Mouse (Mus musculus) B cell, adult 2 months (primary cell): ENCODE results near the gene Gm10134.
"Not testable (repeated sequence)": the region's sequence is repeated elsewhere in the genome, so short reads cannot be mapped to it uniquely, and the experiment has no call there.

Experiments
- DNase-seq, 2 experiments: peaks; one replicate each; pipeline ENCODE4 v3.0.0; 2022

The Gm10134 gene

DNA sequence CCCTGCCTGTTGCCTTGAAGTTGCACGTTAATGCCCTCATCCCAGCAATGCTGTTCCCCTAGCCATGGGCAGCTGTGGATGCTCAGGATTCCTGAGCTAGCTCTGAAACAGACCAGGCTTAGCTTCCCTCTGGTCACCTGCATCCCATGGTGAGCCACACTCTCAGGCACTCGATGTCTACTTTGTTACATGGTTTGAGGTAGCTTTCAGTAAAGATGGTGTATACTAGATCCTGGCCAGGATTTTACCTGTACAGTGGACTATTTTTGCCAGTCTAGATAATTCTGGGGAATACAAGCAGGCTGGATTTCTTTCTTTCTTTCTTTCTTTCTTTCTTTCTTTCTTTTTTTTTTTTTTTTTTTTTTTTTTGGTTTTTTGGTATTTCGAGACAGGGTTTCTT, at the start of gene Gm10134:
TSS of gene Gm10134 (plus strand) at position 301 of the 400 bp plus-strand sequence.
- no peak for DNase-seq

DNA sequence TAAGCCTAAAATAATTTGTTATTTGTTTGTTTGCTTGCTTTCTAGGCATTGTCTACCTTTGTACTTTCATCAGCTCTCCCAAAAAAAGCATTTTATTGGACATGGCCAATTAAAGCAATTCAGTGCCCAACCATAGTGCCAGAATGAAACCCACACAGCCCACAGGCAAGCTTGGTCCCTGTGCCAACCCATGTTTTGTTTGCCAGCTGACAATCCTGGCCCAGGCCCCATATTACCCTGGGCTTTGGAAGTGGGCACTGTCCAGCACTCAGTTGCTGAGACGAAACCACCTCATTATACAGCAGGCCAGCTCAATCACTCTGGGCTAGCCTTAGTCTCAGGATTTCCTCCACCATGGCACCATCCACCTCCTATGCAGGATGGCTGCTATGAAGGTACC, 49.3 kb upstream of the Gm10134 start:
- DNase-seq: no peak

GRCm38 (mm10) chr2:28463919-28464318, 42.0 kb upstream of the Gm10134 start:
- DNase-seq: peak; percentile 81

DNA sequence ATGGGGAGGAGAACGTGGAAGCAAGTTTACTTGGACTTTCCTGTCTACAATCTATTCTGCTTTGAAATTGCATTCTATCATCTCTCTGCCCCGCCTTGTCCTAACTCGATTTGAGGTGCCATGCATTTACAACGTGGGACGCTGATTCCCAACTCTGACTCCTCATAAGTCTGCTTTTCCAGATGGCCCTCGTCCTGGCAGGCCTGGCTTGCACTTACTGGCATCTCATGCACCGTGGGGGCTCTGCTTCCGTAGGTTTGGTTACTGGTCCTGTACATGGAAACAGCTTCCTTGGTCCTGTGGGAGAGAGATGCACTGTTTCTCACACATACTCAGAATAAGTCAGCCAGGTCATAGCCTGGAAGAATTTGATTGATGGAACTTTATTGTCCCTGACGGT, 41.0 kb upstream of the Gm10134 start:
- DNase-seq: no peak

- peak; percentile 59 to 66 for DNase-seq
Measured at GRCm38 (mm10) chr2:28465836-28466518, 39.9 kb upstream of the Gm10134 start, which contains the start of gene 1700007K13Rik. 1700007K13Rik (minus strand) TSS chr2:28466332.

- peak; percentile 90 to 92 for DNase-seq
Measured at GRCm38 (mm10) chr2:28467860-28468485, 37.9 kb upstream of the Gm10134 start, which contains the start of gene Mrps2. Mrps2 (plus strand) TSS chr2:28468066.

- DNase-seq: no peak
Measured at GRCm38 (mm10) chr2:28468486-28469225, 37.2 kb upstream of the Gm10134 start.

GRCm38 (mm10) chr2:28469461-28469860, 36.4 kb upstream of the Gm10134 start:
- no peak for DNase-seq

DNA sequence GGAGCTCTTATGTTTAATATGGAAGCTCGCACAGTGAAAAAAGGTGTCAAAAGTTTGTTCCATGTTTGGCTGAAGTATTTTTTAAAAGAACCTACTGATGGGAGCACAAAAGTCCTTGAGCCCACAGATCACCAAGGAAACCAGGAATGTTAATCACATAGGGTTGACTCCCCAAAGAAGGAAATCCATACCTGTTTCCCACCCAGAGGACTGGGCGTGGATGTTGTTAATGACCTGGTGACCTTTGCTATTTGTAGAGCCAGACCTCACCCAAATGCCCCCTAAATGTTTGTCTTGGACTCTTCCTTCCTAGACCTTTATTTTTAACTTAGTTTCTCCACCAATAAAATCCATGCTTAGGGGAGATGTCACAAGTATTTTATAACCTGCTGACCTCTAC, 35.3 kb upstream of the Gm10134 start:
- no peak for DNase-seq

DNA sequence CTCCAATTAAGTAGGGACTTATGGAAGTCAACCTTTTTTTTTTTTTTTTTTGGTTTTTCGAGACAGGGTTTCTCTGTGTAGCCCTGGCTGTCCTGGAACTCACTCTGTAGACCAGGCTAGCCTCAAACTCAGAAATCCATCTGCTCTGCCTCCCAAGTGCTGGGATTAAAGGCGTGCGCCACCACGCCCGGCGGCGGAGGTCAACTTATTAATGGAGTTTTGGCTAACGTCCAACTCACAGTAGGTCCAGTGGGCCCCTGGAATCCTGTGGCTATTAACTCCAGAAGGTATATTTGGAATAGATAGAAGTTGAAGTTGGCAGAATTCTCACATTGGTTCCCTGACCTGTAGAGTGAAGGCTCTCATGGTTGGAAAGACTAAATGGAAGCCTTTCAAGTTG, 33.9 kb upstream of the Gm10134 start:
- not testable (repeated sequence) for DNase-seq

DNA sequence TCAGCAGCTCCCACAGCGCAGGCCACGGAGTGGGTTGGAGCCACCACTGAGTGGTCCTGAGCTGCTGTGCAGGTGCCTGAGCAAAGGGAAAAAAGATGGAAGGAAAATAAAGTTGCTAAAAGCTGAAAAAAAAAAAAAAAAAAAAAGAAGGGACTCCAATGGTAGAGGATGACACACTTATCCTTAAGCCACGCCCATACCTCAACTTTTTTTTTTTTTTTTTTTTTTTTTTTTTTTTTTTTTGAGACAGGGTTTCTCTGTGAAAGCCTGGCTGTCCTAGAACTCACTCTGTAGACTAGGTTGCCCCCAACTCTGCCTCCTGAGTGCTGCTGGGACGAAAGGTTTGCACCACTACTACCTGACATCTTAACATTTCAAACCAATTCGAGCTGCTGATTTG, 27.9 kb upstream of the Gm10134 start:
- DNase-seq: not testable (repeated sequence)

DNA sequence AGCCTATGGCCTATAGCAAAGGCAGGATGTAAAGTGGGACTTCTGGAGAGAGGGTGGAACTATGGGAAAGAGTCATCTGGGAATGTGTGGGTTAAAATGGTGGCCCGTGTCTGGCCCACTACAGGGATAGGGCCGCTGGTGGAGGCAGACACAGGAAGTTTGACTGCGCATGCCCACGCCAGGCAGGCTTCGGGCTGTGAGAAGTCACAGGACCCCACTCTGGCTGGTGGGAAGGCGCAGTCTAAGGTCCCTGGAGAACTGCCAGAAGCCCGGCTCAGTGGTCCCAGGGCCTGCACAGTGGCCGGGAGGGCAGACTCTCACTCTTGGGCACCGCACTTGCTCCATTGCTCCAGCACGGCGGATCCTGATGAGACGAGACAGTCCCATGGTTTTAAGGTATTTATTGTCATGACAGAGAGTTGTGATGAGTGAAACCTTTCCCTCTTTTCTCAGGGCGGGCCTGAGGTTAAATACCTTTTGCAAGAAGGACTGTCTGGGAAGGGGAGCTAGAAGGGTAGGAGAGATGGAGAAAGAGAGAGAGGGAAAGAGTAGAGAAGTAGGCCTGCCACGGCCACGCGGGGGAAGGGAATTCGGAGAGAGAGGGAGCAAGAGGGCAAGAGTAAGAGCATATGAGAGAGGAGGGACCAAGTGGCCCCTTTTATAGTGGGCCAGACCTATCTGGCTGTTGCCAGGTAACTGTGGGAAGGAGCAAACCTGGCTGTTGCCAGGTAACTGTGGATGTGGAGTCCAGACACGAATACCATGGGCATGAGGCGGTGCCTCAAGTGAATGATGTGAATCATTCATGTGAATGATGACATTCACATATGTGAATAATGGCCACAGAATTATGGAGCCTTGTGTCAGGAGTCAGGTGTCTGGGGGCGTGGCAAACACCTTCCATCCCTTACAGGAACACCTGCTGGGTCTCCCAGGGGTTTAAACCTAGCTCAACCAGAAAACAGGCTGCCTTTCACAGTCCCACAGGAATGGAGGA, 26.4 kb upstream of the Gm10134 start:
- DNase-seq: no peak

DNA sequence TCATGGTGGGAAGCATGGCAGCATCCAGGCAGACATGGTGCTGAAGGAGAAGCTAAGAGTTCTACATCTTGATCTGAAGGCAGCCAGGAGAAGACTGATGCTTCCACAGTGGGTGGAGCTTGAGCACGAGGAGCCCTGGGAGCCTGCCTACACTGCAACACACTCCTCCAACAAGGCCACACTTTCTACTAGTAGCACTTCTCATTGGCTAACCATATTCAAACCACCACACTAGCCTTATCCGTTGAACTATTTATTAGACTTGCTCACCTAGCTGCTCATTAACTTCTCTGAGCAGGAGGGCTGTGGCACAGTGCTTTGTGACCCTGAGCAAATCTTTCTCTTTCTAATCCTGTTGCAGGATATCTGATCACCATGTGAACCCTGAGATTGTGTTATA, 22.0 kb upstream of the Gm10134 start:
- no peak for DNase-seq

GRCm38 (mm10) chr2:28494521-28494920, 11.4 kb upstream of the Gm10134 start:
- no peak for DNase-seq

- DNase-seq: peak; percentile 54 to 68
Measured at GRCm38 (mm10) chr2:28495207-28495756, 10.6 kb upstream of the Gm10134 start.

- peak in 1 of 2 experiments; percentile 0 for DNase-seq
Measured at GRCm38 (mm10) chr2:28495801-28496595, 9.9 kb upstream of the Gm10134 start.

- DNase-seq: peak in 1 of 2 experiments; percentile 0
Measured at GRCm38 (mm10) chr2:28496671-28497070, 9.2 kb upstream of the Gm10134 start, which contains the start of gene Gbgt1. Gbgt1 (plus strand) TSS chr2:28496891.

DNA sequence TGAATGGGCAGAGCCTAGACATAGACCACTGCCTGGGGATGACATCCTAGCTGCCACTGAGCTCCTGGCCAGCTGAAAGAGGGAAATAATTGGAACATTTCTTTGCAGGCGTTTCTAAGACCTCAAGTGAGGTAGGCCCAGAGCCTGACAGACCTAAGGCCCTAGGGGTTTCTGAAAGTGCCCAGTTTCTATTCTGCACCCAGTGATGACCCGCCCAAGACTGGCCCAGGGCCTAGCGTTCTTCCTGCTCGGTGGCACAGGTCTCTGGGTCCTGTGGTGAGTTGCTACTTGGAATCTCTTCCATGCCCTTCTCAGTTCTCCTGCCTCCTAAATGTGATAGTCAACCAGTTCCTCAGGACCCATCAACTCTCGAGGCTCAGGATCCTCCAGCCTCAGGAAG, 8.3 kb upstream of the Gm10134 start:
- DNase-seq: peak in 1 of 2 experiments; percentile 0

DNA sequence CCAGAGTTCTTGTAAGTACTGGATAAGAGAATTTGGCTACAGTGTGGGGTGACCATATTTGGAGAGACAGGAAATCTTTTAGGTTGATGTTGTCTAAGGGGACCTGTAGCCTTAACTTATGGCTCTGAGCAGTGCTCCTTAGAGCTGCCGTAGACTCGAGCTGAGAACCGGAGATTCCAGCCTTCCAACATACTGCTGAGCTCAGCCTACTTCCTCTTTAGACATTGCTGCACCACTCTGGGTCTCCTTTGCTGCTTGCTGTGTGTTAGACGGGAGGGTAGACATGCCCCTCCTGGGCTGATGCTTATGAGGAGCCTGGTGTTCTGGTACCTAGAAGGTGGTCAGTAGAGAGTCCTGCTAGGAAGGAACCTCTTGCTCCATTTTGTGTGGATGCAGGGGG, 7.5 kb upstream of the Gm10134 start:
- peak; percentile 0 for DNase-seq

GRCm38 (mm10) chr2:28502987-28503386, 2.9 kb upstream of the Gm10134 start:
- DNase-seq: peak in 1 of 2 experiments; percentile 0

- DNase-seq: peak in 1 of 2 experiments; percentile 0
Measured at GRCm38 (mm10) chr2:28504676-28505075, 1.2 kb upstream of the Gm10134 start.
